Mouse (Mus musculus) ES-Bruce4 (cell line): Measurements from ENCODE around the gene Trim44.

Experiments
- CTCF ChIP-seq: IDR thresholded peaks from one replicate; pipeline ENCODE4 v1.8.1; 2011; ENCODE audit warnings: low read depth, low read length
- EP300 ChIP-seq: IDR thresholded peaks from 2 replicates; pipeline ENCODE4 v1.6.1; 2011; ENCODE audit warnings: low read depth, low read length; ENCODE audit not compliant: insufficient read depth

- TF ChIP-seq EP300 (no peak), CTCF (no peak)
Measured at GRCm38 (mm10) chr2:102290041-102290440, 117.6 kb downstream of the Trim44 start.
